Mouse (Mus musculus) hindbrain, embryonic 11.5 days (tissue): ENCODE results near the gene Fscn1. TPM values are rescaled to one million over a fixed set of nuclear protein-coding genes. Genes with fewer than 3 reads are reported as not detected.

Experiments used
- ATAC-seq: fragments of 200-750 bp; cut with Nextera tagmentation; 2 replicates; pipeline ENCODE4 v1.8.0; 2017; ENCODE audit warnings: mild to moderate bottlenecking, moderate TSS enrichment, moderate library complexity; ENCODE audit not compliant: low FRiP score
- DNase-seq: peaks from one replicate; pipeline ENCODE4 v3.0.0-alpha.2; 2015; ENCODE audit warnings: low spot score
- H3K27ac ChIP-seq: fragments of 300-500 bp; sonication (generic); 2 replicates; pipeline ENCODE4 v1.5.1; 2014; ENCODE audit warnings: mild to moderate bottlenecking, low read depth, low read length
- H3K27me3 ChIP-seq: fragments of 300-500 bp; sonication (generic); 2 replicates; pipeline ENCODE4 v1.6.1; 2014; ENCODE audit warnings: mild to moderate bottlenecking, low read length, moderate library complexity, mixed read lengths; ENCODE audit not compliant: control insufficient read depth, insufficient read depth
- H3K36me3 ChIP-seq: fragments of 300-500 bp; sonication (generic); 2 replicates; pipeline ENCODE4 v1.6.1; 2014; ENCODE audit warnings: mild to moderate bottlenecking, low read length, moderate library complexity, mixed read lengths; ENCODE audit not compliant: control insufficient read depth, insufficient read depth
- H3K4me1 ChIP-seq: fragments of 300-500 bp; sonication (generic); replicated peaks from 2 replicates; pipeline ENCODE4 v1.6.1; 2014; ENCODE audit warnings: low read length, mixed read lengths; ENCODE audit not compliant: control insufficient read depth, insufficient read depth
- H3K4me2 ChIP-seq: fragments of 300-500 bp; sonication (generic); replicated peaks from 2 replicates; pipeline ENCODE4 v1.6.1; 2014; ENCODE audit warnings: mild to moderate bottlenecking, low read depth, low read length
- H3K4me3 ChIP-seq: fragments of 300-500 bp; sonication (generic); 2 replicates; pipeline ENCODE4 v1.5.1; 2014; ENCODE audit warnings: low read depth, low read length
- H3K9ac ChIP-seq: fragments of 300-500 bp; sonication (generic); 2 replicates; pipeline ENCODE4 v1.6.1; 2014; ENCODE audit warnings: low read depth, low read length
- H3K9me3 ChIP-seq: fragments of 300-500 bp; sonication (generic); 2 replicates; pipeline ENCODE4 v1.6.1; 2016; ENCODE audit warnings: low read length; ENCODE audit not compliant: control insufficient read depth
- WGBS: fragments of 180-500 bp; shearing (Covaris S2); extraction: QIAGEN DNeasy Blood & Tissue Kit; methylation state at CpG from one replicate; pipeline ENCODE4 v1.1.7; 2014; 5-methylcytosine and 5-hydroxymethylcytosine counted together
- polyA plus RNA-seq: library from polyadenylated mRNA; unstranded; fragments of >200 nt; fragmentation: Nextera tagmentation; extraction: Ambion mirVana; gene quantifications from 2 replicates; pipeline ENCODE4 v1.2.1, GENCODE M21; 2014

Gene Fscn1
- polyA plus RNA-seq = 570 and 615 TPM in 2 replicates

GRCm38 (mm10) chr5:142959576-142960556, at the start of gene Fscn1:
Gene Fscn1 (plus strand): TSS chr5:142960343.
- Histone ChIP-seq H3K36me3 (no peaks in the 10 kb centered on the region), H3K4me3 (peak within 1 kb of the TSS; percentile 98), H3K9ac (peak within 1 kb of the TSS; percentile 100), H3K27me3 (no peaks in the 10 kb centered on the region), H3K9me3 (no peaks in the 10 kb centered on the region), H3K4me2 (peak within 1 kb of the TSS; percentile 89), H3K4me1 (peaks cover 8% of the 10 kb centered on the region; the same call in 1 of the 2 replicates), H3K27ac (peak within 1 kb of the TSS; percentile 94)
- DNase-seq (peak; percentile 95), ATAC-seq (peak; percentile 67)
- 8% methylated on average over 44 of the region's 44 CpGs for WGBS

DNA sequence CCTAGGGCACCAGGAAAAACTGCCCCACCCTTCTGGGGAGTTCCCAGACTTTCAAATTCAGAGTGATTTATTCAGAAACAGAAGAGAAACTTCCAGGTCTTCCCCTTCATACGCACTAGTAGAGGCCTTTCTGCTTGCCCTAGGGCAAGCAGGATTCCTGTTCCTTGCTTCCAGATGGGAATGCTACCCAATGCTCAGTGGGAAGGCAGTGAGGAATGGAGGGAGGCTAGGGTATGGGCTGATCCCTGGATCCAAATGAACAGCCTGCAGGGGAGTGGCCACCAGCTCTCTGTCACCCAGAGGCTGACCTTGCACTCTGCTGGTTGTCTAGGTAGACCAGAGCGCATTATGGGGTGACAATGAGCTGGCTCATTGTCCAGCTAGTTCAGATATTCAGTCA, 48.5 kb upstream of the Fscn1 start:
- no peaks in the 10 kb centered on the region for H3K36me3 ChIP-seq
- no peak overlapping the region for H3K4me2 ChIP-seq
- no peak overlapping the region for H3K9ac ChIP-seq
- no peak overlapping the region for H3K27ac ChIP-seq
- no peak overlapping the region for H3K4me3 ChIP-seq
- H3K4me1 ChIP-seq = peaks cover 11% of the 10 kb centered on the region; the same call in 1 of the 2 replicates
- no peak for ATAC-seq
- H3K9me3 ChIP-seq = no peaks in the 10 kb centered on the region
- H3K27me3 ChIP-seq = no peaks in the 10 kb centered on the region
- DNase-seq = no peak
- WGBS = 83% methylated on average over 2 of the region's 2 CpGs

DNA sequence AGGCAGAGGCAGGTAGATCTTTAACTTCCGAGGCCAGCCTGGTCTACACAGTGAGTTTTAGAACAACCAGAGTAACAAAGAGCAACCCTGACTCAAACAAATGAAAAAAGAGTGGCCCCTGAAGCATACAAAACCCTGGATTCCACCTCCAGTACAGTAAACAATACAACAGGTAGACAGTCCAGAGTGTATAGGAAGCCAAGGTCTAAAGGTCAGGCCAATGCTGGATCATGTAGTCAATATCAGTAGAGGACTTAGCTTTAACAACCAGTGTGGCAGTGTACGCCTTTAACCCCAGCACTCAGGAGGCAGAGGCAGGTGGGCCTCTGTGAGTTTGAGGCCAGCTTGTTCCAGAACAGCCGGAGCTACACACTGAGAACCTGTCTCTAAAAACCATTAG, 47.8 kb upstream of the Fscn1 start:
- Histone ChIP-seq H3K4me2 (no peak overlapping the region), H3K4me1 (peaks cover 9% of the 10 kb centered on the region; the same call in 1 of the 2 replicates), H3K9ac (no peak overlapping the region), H3K27me3 (no peaks in the 10 kb centered on the region), H3K36me3 (no peaks in the 10 kb centered on the region), H3K9me3 (no peaks in the 10 kb centered on the region), H3K4me3 (no peak overlapping the region), H3K27ac (no peak overlapping the region)
- ATAC-seq = no peak
- no peak for DNase-seq
- whole genome bisulfite sequencing = 89% methylated on average over 3 of the region's 3 CpGs

GRCm38 (mm10) chr5:142912739-142913138, 47.4 kb upstream of the Fscn1 start:
- H3K27ac ChIP-seq = no peak overlapping the region
- no peaks in the 10 kb centered on the region for H3K36me3 ChIP-seq
- H3K4me3 ChIP-seq = no peak overlapping the region
- no peak overlapping the region for H3K9ac ChIP-seq
- WGBS = 88% methylated on average over 4 of the region's 4 CpGs
- no peaks in the 10 kb centered on the region for H3K9me3 ChIP-seq
- no peak for ATAC-seq
- H3K27me3 ChIP-seq = no peaks in the 10 kb centered on the region
- H3K4me1 ChIP-seq = peaks cover 5% of the 10 kb centered on the region; the same call in 1 of the 2 replicates
- no peak overlapping the region for H3K4me2 ChIP-seq
- DNase-seq = no peak

DNA sequence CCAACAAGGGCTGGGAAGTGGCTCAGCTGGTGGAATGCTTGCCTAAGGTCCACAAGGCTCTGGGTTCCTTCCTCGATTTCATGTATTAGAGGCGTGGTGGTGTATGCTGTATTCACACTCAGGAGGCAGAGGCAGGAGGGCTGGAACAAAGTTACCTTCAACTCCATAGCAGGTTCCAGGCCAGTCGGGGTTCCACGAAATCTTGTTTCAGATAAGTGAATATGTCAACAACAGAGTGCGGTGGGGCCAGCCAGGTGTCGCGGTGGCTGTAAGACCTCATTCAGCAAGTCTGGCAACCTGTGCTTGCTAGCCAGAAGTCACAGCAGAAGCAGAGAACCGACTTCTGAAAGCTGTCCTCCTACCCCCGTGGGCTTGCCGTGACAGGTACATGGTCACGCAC, 44.9 kb upstream of the Fscn1 start:
- Histone ChIP-seq H3K27me3 (no peaks in the 10 kb centered on the region), H3K27ac (no peak overlapping the region), H3K9me3 (no peaks in the 10 kb centered on the region), H3K9ac (no peak overlapping the region), H3K4me3 (no peak overlapping the region), H3K4me2 (no peak overlapping the region), H3K36me3 (no peaks in the 10 kb centered on the region), H3K4me1 (no peaks in the 10 kb centered on the region)
- DNase-seq = no peak
- WGBS = 87% methylated on average over 11 of the region's 11 CpGs
- ATAC-seq = no peak

- no peaks in the 10 kb centered on the region for H3K27me3 ChIP-seq
- DNase-seq = no peak
- H3K4me2 ChIP-seq = no peak overlapping the region
- no peak overlapping the region for H3K27ac ChIP-seq
- no peaks in the 10 kb centered on the region for H3K9me3 ChIP-seq
- 81% methylated on average over 7 of the region's 7 CpGs for WGBS
- no peak overlapping the region for H3K4me3 ChIP-seq
- no peak for ATAC-seq
- H3K9ac ChIP-seq = no peak overlapping the region
- no peaks in the 10 kb centered on the region for H3K36me3 ChIP-seq
- no peaks in the 10 kb centered on the region for H3K4me1 ChIP-seq
Measured at GRCm38 (mm10) chr5:142916593-142916992, 43.5 kb upstream of the Fscn1 start.

DNA sequence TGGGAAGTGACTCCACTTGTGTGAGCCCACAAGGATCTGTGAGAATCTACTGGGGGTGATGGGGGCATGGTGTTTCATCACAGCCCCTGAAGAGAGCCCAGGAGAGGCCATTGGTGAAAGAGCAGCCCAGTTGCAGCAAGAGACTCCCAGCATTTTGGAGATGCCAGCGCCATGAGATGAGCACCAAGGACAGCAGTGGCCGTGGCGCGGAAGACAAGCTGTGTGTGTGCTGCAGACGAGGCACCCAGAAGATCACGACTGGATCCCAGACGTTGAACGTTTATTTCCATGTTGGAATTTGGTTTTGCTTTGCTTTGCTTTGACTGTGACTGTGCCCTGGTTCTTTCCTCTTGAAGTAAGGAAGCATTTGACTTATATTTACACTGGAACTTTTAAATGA, 42.7 kb upstream of the Fscn1 start:
- H3K4me1 ChIP-seq = no peaks in the 10 kb centered on the region
- ATAC-seq = no peak

GRCm38 (mm10) chr5:142920311-142921073, 39.7 kb upstream of the Fscn1 start:
- 70% methylated on average over 8 of the region's 8 CpGs for WGBS
- Histone ChIP-seq H3K9ac (no peak overlapping the region), H3K4me3 (no peak overlapping the region), H3K4me1 (no peaks in the 10 kb centered on the region), H3K27me3 (no peaks in the 10 kb centered on the region), H3K27ac (no peak overlapping the region), H3K36me3 (no peaks in the 10 kb centered on the region), H3K4me2 (no peak overlapping the region), H3K9me3 (no peaks in the 10 kb centered on the region)
- DNase-seq (no peak), ATAC-seq (no peak)

More for the DNA sequence above, 42.7 kb upstream of the Fscn1 start:
- H3K4me3 ChIP-seq = no peak overlapping the region
- 91% methylated on average over 8 of the region's 8 CpGs for WGBS
- H3K9ac ChIP-seq = no peak overlapping the region
- no peaks in the 10 kb centered on the region for H3K27me3 ChIP-seq
- no peaks in the 10 kb centered on the region for H3K36me3 ChIP-seq
- H3K27ac ChIP-seq = no peak overlapping the region
- DNase-seq = no peak
- no peaks in the 10 kb centered on the region for H3K9me3 ChIP-seq
- H3K4me2 ChIP-seq = no peak overlapping the region
